Mouse (Mus musculus) megakaryocyte, embryonic 14.5 days (primary cell): ENCODE measurements at regions not wholly inside any gene's neighbourhood (a gene's known extent, or its start where the extent isn't known, plus 50 kb on each side); places are given as distances from the start of the nearest gene placed in this dataset.

Experiments used
- FLI1 ChIP-seq: IDR thresholded peaks from 2 replicates; pipeline ENCODE4 v1.6.1; 2012; ENCODE audit warnings: low read length, inconsistent platforms, mixed read lengths
- GATA1 ChIP-seq: IDR thresholded peaks from 3 replicates; pipeline ENCODE4 v1.6.1; 2012; ENCODE audit warnings: mixed read lengths, low read length, inconsistent platforms, borderline replicate concordance

GRCm38 (mm10) chr2:74285624-74286023 is 293.6 kb downstream of the Lnpk start:
- no peak for TF ChIP-seq GATA1
- TF ChIP-seq FLI1 = no peak
